Mouse (Mus musculus) midbrain, embryonic 14.5 days (tissue): ENCODE results near the gene Polr1a. TPM values are rescaled to one million over a fixed set of nuclear protein-coding genes. Genes with fewer than 3 reads are reported as not detected.

Experiments used
- ATAC-seq: fragments of 200-750 bp; cut with Nextera tagmentation; 2 replicates; pipeline ENCODE4 v1.8.0; 2017; ENCODE audit warnings: moderate number of reproducible peaks, moderate library complexity; ENCODE audit not compliant: low FRiP score, low TSS enrichment
- DNase-seq: peaks from one replicate; pipeline ENCODE4 v3.0.0-alpha.2; 2015
- H3K27ac ChIP-seq: fragments of 300-500 bp; sonication (generic); replicated peaks from 2 replicates; pipeline ENCODE4 v1.5.1; 2014; ENCODE audit warnings: mild to moderate bottlenecking, low read depth, low read length, moderate library complexity
- H3K27me3 ChIP-seq: fragments of 300-500 bp; sonication (generic); 2 replicates; pipeline ENCODE4 v1.6.1; 2014; ENCODE audit warnings: low read length, control low read depth, mixed read lengths; ENCODE audit not compliant: control insufficient read depth, insufficient read depth
- H3K36me3 ChIP-seq: fragments of 300-500 bp; sonication (generic); 2 replicates; pipeline ENCODE4 v1.6.1; 2014; ENCODE audit warnings: low read length, control low read depth; ENCODE audit not compliant: control insufficient read depth, insufficient read depth
- H3K4me1 ChIP-seq: fragments of 300-500 bp; sonication (generic); 2 replicates; pipeline ENCODE4 v1.6.1; 2014; ENCODE audit warnings: mild to moderate bottlenecking, antibody characterized with exemption, low read length, control low read depth; ENCODE audit not compliant: control insufficient read depth, insufficient read depth
- H3K4me2 ChIP-seq: fragments of 300-500 bp; sonication (generic); 2 replicates; pipeline ENCODE4 v1.6.1; 2014; ENCODE audit warnings: mild to moderate bottlenecking, low read length, moderate library complexity
- H3K4me3 ChIP-seq: fragments of 300-500 bp; sonication (generic); replicated peaks from 2 replicates; pipeline ENCODE4 v1.5.1; 2014; ENCODE audit warnings: low read depth, low read length
- H3K9ac ChIP-seq: fragments of 300-500 bp; sonication (generic); replicated peaks from 2 replicates; pipeline ENCODE4 v1.6.1; 2014; ENCODE audit warnings: mild to moderate bottlenecking, low read length, moderate library complexity
- H3K9me3 ChIP-seq: fragments of 300-500 bp; sonication (generic); 2 replicates; pipeline ENCODE4 v1.6.1; 2016; ENCODE audit warnings: low read length, control low read depth, mixed read lengths; ENCODE audit not compliant: control insufficient read depth
- WGBS: fragments of 180-500 bp; shearing (Covaris S2); extraction: QIAGEN DNeasy Blood & Tissue Kit; methylation state at CpG from one replicate; pipeline ENCODE4 v1.1.7; 2014; 5-methylcytosine and 5-hydroxymethylcytosine counted together
- polyA plus RNA-seq: library from polyadenylated mRNA; unstranded; fragments of >200 nt; fragmentation: Nextera tagmentation; extraction: Ambion mirVana; gene quantifications from 2 replicates; pipeline ENCODE4 v1.2.1, GENCODE M21; 2014

Gene Polr1a
- polyA plus RNA-seq, 1 experiment from 2014 or later, result 17.4 TPM

DNA sequence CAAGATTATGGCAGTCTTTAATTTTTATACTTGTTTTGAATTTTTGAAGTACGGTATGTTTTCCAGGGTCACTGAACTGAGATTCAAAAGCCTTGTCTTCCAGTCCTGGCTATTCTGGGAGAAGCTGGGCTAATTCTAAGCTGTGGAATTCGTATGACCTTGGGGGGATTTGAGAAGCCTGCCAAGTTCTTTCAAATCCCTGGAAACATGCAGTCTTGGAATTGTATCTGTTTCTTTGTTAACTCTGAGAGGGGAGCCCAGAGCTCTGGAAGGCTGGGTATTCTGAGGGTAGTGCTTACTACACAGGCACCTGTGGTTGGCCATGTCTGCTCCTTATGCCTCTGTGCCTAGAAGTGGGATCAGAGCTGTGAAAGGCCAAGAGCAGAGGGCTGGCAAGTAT is 26.9 kb downstream of the Polr1a start:
- Histone ChIP-seq H3K4me3 (no peak overlapping the region), H3K27me3 (no peaks in the 10 kb centered on the region), H3K9me3 (no peaks in the 10 kb centered on the region), H3K9ac (no peak overlapping the region), H3K27ac (no peak overlapping the region), H3K4me2 (no peak overlapping the region), H3K36me3 (peaks cover 82% of the 10 kb centered on the region), H3K4me1 (no peaks in the 10 kb centered on the region)
- ATAC-seq (no peak), DNase-seq (peak; percentile 11)
- WGBS, result 77% methylated on average over 2 of the region's 2 CpGs

DNA sequence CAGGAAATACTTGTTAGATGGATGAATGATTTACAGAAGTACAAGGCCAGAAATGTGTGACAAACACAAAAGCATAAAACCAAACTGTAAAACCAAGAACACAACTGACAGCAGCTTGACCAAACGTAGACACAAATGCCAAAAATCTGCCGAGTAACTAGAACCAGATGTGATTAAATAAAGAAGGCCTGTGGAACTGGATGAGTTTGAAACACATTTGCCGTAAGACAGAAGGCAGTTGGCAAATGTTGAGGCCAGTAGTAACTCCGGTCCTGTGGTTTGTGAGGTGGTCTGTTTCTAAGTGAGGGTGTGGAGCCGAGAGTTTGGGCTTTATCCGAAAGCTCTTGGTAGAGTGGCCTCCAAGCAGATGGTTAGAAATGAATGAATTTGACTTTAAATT is 32.1 kb downstream of the Polr1a start:
- H3K36me3 ChIP-seq, result peaks cover 58% of the 10 kb centered on the region
- no peaks in the 10 kb centered on the region for H3K9me3 ChIP-seq
- H3K4me2 ChIP-seq, result no peak overlapping the region
- H3K9ac ChIP-seq, result no peak overlapping the region
- WGBS, result 92% methylated on average over 6 of the region's 6 CpGs
- H3K27me3 ChIP-seq, result no peaks in the 10 kb centered on the region
- H3K4me3 ChIP-seq, result no peak overlapping the region
- no peaks in the 10 kb centered on the region for H3K4me1 ChIP-seq
- H3K27ac ChIP-seq, result no peak overlapping the region
- DNase-seq (no peak), ATAC-seq (no peak)

DNA sequence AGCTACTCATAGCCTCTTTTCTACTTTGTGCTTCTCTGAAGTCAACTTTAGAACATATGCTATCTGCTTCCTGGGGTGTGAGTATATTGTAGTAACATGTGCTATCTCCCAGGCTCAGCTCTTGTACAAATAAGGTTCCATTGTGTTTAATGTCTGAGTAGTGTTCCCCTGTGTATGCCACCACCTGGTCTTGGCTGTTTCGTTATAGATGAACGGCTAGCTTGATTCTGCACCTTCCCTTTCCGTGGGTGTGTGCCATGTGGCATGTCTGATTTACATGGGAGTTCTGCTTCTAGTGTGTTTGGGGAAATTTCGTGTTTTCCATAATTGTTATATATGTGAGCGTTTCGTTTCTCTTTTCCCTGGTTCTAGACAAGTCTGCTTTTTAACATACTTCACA is 36.2 kb downstream of the Polr1a start:
- H3K4me2 ChIP-seq, result no peak overlapping the region
- 92% methylated on average over 6 of the region's 6 CpGs for WGBS
- no peaks in the 10 kb centered on the region for H3K4me1 ChIP-seq
- ATAC-seq, result no peak
- H3K27ac ChIP-seq, result no peak overlapping the region
- H3K27me3 ChIP-seq, result no peaks in the 10 kb centered on the region
- no peak for DNase-seq
- no peak overlapping the region for H3K4me3 ChIP-seq
- H3K9me3 ChIP-seq, result no peaks in the 10 kb centered on the region
- H3K36me3 ChIP-seq, result peaks cover 52% of the 10 kb centered on the region
- H3K9ac ChIP-seq, result no peak overlapping the region

DNA sequence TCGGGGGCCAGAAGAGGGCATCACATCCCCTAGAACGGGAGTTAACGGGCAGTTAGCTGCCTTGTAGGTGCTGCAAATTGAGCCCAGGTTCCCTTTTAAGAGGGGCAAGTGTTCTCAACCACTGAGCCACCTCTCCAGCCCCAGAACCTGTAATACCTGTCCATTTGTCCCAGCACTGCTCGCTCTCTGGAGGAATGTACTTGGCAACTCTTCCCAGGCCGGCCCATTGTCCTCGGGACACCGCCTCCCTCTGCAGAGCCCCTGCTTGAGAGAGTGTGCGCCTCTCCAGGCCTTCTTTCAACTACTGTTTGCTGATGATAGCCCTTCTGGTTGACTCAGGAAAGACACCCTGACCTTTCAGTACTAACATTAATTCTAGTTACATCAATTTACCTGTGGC is 37.3 kb downstream of the Polr1a start:
- no peak overlapping the region for H3K4me2 ChIP-seq
- WGBS, result 95% methylated on average over 8 of the region's 8 CpGs
- no peak for ATAC-seq

DNA sequence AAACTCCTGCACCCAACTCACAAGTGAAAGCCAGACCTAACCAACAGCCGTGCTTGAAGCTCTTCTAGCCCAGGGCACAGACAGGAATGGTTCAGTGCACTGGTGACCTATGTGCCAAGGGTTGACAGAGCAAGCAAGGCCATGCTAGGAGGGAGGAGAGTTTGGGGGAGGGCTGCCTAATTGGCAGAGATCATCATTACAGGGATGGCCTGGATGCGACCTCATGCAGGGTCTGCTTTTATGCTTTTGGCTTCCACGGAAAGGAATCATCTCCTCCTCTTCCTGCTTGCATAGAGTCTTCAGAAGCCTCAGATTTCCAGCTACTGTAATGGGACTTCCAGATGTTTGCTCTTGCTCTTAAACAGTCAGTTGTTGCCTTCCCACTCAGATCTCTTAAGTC is 40.9 kb downstream of the Polr1a start:
- no peak for ATAC-seq
- Histone ChIP-seq H3K9ac (no peak overlapping the region), H3K4me1 (no peaks in the 10 kb centered on the region), H3K36me3 (peaks cover 65% of the 10 kb centered on the region), H3K4me2 (no peak overlapping the region), H3K4me3 (no peak overlapping the region), H3K27ac (no peak overlapping the region), H3K27me3 (no peaks in the 10 kb centered on the region), H3K9me3 (no peaks in the 10 kb centered on the region)
- no peak for DNase-seq
- WGBS, result 92% methylated on average over 3 of the region's 3 CpGs

More for the DNA sequence above, 37.3 kb downstream of the Polr1a start:
- Histone ChIP-seq H3K36me3 (peaks cover 51% of the 10 kb centered on the region), H3K4me1 (no peaks in the 10 kb centered on the region), H3K4me3 (no peak overlapping the region), H3K27me3 (no peaks in the 10 kb centered on the region), H3K9me3 (no peaks in the 10 kb centered on the region), H3K27ac (no peak overlapping the region), H3K9ac (no peak overlapping the region)
- DNase-seq, result no peak

DNA sequence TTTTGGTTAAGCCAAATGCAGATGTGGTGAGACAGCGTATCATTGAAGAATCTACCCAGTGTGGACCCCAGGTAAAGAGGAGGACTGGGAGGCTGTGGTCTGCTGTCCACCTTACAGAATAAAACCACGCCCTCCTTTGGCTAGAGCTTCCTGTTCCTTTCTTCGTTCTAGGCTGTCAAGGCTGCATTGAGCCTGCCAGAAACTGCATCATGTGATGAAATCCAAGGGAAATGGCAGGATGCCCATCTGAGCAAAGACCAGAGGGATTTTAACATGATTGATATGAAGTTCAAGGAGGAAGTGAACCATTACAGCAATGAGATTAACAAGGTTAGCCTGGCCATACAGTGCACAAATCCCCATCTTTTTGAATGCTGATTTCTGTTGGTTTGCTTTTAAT is 41.7 kb downstream of the Polr1a start:
- Histone ChIP-seq H3K4me3 (no peak overlapping the region), H3K4me1 (no peaks in the 10 kb centered on the region), H3K4me2 (no peak overlapping the region), H3K9ac (no peak overlapping the region), H3K27ac (no peak overlapping the region), H3K9me3 (no peaks in the 10 kb centered on the region), H3K36me3 (peaks cover 67% of the 10 kb centered on the region), H3K27me3 (no peaks in the 10 kb centered on the region)
- DNase-seq (no peak), ATAC-seq (no peak)
- 94% methylated on average over 3 of the region's 3 CpGs for WGBS

DNA sequence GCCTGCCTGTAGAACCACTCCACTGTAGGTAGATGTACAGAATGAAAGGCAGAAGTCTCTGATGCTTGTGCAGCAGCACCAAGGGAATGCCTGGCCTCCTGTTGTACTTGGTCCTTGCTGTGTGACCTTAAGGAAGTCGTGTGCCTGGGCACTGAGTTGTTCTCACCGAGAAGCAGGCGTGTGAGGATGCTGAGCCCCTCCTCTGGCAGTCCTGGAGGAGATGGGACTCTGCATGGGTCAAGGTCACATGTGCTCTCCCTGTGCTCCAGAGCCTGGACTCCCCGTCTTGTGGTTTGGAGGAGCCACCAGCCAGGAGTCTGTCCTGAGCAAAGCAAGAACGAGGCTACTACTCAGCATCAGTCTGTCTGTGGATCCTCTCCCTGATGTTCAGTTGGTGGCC is 42.3 kb downstream of the Polr1a start:
- DNase-seq (no peak), ATAC-seq (no peak)
- Histone ChIP-seq H3K4me2 (no peak overlapping the region), H3K36me3 (peaks cover 63% of the 10 kb centered on the region), H3K4me3 (no peak overlapping the region), H3K27me3 (no peaks in the 10 kb centered on the region), H3K9me3 (no peaks in the 10 kb centered on the region), H3K4me1 (no peaks in the 10 kb centered on the region), H3K9ac (no peak overlapping the region), H3K27ac (no peak overlapping the region)
- WGBS, result 94% methylated on average over 5 of the region's 5 CpGs

DNA sequence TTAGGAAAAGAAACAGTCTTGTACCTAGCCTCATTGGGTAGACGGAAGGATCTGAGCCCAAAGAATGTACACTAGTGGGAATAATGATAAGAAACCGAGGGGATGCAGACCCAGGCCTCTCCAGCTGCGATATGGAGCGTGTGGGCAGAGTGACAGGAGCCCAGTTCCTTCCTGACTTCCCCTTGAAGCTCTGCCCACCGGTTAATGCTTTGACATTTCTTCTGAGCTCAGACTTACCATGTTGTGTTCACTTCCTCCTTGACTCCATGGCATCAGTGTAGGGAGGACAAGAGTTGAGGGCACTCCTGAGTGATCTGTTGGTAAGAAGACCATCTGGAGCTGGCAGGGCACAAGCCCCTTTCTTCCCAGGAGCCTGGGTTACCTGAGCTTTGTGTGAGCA is 53.3 kb downstream of the Polr1a start:
- Histone ChIP-seq H3K36me3 (peaks cover 28% of the 10 kb centered on the region), H3K9ac (no peak overlapping the region), H3K4me1 (no peaks in the 10 kb centered on the region), H3K4me3 (no peak overlapping the region), H3K27ac (no peak overlapping the region), H3K27me3 (no peaks in the 10 kb centered on the region), H3K9me3 (no peaks in the 10 kb centered on the region), H3K4me2 (no peak overlapping the region)
- 94% methylated on average over 5 of the region's 5 CpGs for WGBS
- DNase-seq, result no peak
- no peak for ATAC-seq

DNA sequence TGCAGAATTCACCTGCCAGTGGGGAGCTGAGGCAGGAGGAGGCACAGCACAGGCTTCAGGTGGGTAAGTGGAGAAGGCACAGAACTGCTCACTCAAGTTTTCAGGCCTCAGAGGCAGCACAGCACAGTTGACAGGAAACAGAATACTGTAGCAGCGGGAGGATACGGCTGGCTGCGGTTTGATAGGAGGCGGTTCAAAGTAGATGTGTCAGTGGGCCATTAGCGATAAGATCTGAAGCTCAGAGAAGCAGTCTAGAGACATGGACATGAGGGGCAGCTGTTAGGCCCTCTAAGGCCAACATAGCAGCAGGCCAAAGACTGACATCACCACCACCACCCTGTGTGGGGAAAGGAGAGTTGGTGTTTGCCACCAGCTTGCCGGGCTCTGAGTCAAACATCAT is 53.9 kb downstream of the Polr1a start:
- Histone ChIP-seq H3K4me1 (no peaks in the 10 kb centered on the region), H3K9me3 (no peaks in the 10 kb centered on the region), H3K9ac (no peak overlapping the region), H3K27me3 (no peaks in the 10 kb centered on the region), H3K4me3 (no peak overlapping the region), H3K4me2 (no peak overlapping the region), H3K36me3 (peaks cover 33% of the 10 kb centered on the region), H3K27ac (no peak overlapping the region)
- 95% methylated on average over 6 of the region's 6 CpGs for WGBS
- no peak for ATAC-seq
- DNase-seq, result no peak
